Mouse (Mus musculus): ENCODE measurements around the gene Hrh1.

DNA sequence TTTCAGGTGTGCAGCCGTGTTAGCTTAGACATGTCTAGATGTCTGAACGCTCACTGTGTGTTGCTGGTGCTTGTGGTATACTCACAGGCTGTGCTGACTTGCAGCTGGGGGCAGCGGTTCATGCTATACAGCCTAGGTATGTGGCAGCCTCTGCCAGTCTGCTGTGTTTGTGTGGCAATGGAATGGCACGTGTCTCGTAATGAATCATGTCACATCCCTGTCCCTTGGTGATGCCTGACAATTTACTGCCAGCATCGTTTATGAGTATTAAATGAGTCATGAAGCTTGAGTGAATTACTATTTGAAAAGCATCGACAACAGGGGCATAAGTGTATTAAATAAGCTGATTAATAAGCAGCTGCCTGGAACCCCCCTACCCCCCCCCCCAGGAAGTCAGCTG lies 9.3 kb downstream of the Hrh1 start:
- TF ChIP-seq CEBPB (IDR thresholded peaks at IDR 0.05; ENCODE audit: low read depth) (peak; percentile 80), CTCF (IDR thresholded peaks at IDR 0.05; ENCODE audit: control insufficient read depth, insufficient read depth, insufficient read length) (no peak), USF1 (IDR thresholded peaks at IDR 0.05; ENCODE audit: low read depth) (peak; percentile 64), MYOD1 (IDR thresholded peaks at IDR 0.05; ENCODE audit: control insufficient read depth, insufficient read length, low read depth) (peak; percentile 65), MYOG (IDR thresholded peaks at IDR 0.05; ENCODE audit: control insufficient read depth, extremely low read depth, insufficient read length) (no peak), MAX (IDR thresholded peaks at IDR 0.05) (peak; percentile 80)

Data from C2C12 (cell line).